Mouse (Mus musculus) liver, adult 2 months (tissue): ENCODE results near the gene Slfn8. TPM values are rescaled to one million over a fixed set of nuclear protein-coding genes. Genes with fewer than 3 reads are reported as not detected.
A peak's percentile ranks its signal among the peaks of the same experiment; 100 is the strongest.

Experiments
- DNase-seq: peaks from one replicate; pipeline ENCODE4 v3.0.0-alpha.2; 2011; ENCODE audit warnings: low read depth, low spot score; ENCODE audit errors: extremely low read depth
- H3K27ac ChIP-seq: fragments of 200-500 bp; replicated peaks from 2 replicates; pipeline ENCODE4 v1.5.1; 2012; ENCODE audit warnings: low read depth, mild to moderate bottlenecking, control low read depth, inconsistent platforms, low read length; ENCODE audit not compliant: insufficient read depth
- H3K27me3 ChIP-seq: fragments of 200-500 bp; 2 replicates; pipeline ENCODE4 v1.6.1; 2012; ENCODE audit warnings: mild to moderate bottlenecking, moderate library complexity, low read length, inconsistent platforms; ENCODE audit not compliant: control insufficient read depth, insufficient read depth
- H3K36me3 ChIP-seq: fragments of 200-500 bp; 2 replicates; pipeline ENCODE4 v1.6.1; 2012; ENCODE audit warnings: low read length, inconsistent platforms; ENCODE audit not compliant: control insufficient read depth, insufficient read depth
- H3K4me1 ChIP-seq: fragments of 200-500 bp; 2 replicates; pipeline ENCODE4 v1.6.1; 2011; ENCODE audit warnings: low read length; ENCODE audit not compliant: control insufficient read depth, insufficient read depth
- H3K4me3 ChIP-seq: fragments of 200-500 bp; 2 replicates; pipeline ENCODE4 v1.5.1; 2011; ENCODE audit warnings: low read depth, mild to moderate bottlenecking, control low read depth, low read length, moderate library complexity; ENCODE audit not compliant: insufficient read depth
- H3K79me2 ChIP-seq: fragments of 200-500 bp; 2 replicates; pipeline ENCODE4 v1.6.1; 2012; ENCODE audit warnings: inconsistent platforms, mild to moderate bottlenecking, low read length, moderate library complexity; ENCODE audit not compliant: control insufficient read depth, insufficient read depth
- H3K9ac ChIP-seq: fragments of 200-500 bp; 2 replicates; pipeline ENCODE4 v1.6.1; 2012; ENCODE audit warnings: low read depth, mild to moderate bottlenecking, control low read depth, inconsistent platforms, low read length
- CTCF ChIP-seq: fragments of 200-500 bp; IDR thresholded peaks from 2 replicates; pipeline ENCODE4 v1.5.1; 2011; ENCODE audit warnings: low read depth, low read length, control low read depth
- POLR2A ChIP-seq: fragments of 200-500 bp; IDR thresholded peaks from 2 replicates; pipeline ENCODE4 v1.6.1; 2011; ENCODE audit warnings: low read length, control low read depth; ENCODE audit not compliant: insufficient read depth; ENCODE audit errors: extremely low read depth
- WGBS: fragments of 180-500 bp; shearing (Covaris S2); methylation state at CpG from one replicate; pipeline ENCODE4 v1.1.7; 2018; 5-methylcytosine and 5-hydroxymethylcytosine counted together
- polyA plus RNA-seq: library from polyadenylated mRNA; depleted of rRNA; stranded (reverse); fragments of >200 nt; gene quantifications from 2 replicates; pipeline ENCODE4 v1.2.3, GENCODE M21; 2012; rRNA removed
- total RNA-seq: library from RNA; depleted of rRNA; stranded (reverse); fragments of >200 nt; gene quantifications from 2 replicates; pipeline ENCODE4 v1.2.3, GENCODE M21; 2014; rRNA removed

Slfn8 gene
- 2.6 and 4.4 TPM in 2 replicates for total RNA-seq
- 0.30 and 0.50 TPM in 2 replicates for polyA plus RNA-seq

DNA sequence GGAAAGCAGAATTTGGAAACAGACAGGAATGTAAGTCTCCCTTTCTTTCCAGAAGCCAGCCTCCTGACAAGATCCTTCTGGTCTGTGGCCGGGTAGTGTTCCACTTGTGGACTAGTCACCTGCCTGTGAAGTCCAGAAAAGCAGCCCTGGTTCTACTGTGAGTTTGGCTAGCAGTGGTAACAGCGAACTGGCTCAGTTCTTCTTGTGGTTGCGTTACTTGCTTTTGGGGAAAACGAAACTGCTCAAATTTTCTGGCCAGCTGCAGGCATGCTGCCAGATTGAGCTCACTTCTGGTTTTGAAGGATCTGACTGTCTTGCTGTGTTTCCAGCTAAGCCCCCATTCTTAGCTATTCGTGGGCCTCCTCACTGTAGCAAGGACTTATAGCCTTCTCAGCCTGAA is at the start of gene Slfn8:
TSS of gene Slfn8 (minus strand) at position 190 of the 400 bp plus-strand sequence.
- TF ChIP-seq CTCF: no peak
- TF ChIP-seq POLR2A: no peak
- Histone ChIP-seq H3K4me1 (no peaks in the 10 kb centered on the region), H3K27me3 (no peaks in the 10 kb centered on the region), H3K9ac (peak within 1 kb of the TSS; percentile 75), H3K4me3 (peak within 1 kb of the TSS; percentile 58), H3K36me3 (no peaks in the 10 kb centered on the region), H3K79me2 (no peaks in the 10 kb centered on the region), H3K27ac (peak within 1 kb of the TSS; percentile 74)
- WGBS: 56% methylated on average over 5 of the region's 5 CpGs
- peak; percentile 36 for DNase-seq

DNA sequence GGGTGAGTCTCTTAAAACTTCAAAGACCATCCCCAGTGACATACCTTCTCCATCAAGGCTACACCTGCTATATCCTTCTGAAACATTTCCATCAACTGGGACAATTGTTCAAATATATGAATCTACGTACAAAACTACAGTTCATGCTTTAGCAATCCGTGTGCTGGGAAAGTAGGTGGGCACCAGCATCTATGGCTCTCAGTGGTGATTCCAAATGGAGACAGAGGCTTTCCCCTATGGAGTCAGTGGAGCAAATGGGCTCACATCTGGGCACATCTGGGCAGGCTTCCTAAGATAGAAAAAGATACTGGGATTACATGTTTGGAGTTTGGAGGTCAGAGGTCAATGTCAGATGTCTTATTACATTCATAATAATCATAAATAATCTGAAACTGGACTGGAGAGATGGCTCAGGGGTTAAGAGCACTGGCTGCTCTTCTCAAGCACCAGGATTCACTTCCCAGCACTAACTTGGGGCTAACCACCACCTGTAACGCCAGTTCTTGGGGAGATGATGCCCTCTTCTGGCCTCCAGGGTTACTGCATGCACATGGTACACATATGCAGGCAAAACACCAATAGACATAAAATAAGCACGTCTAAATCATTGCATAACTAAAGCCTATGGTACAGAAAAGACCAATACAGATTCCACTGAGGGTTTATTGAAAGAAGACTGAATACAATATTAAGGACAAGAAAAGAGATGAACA is 47.5 kb upstream of the Slfn8 start:
- H3K9ac ChIP-seq: no peak overlapping the region
- no peak overlapping the region for H3K27ac ChIP-seq
- 76% methylated on average over 4 of the region's 4 CpGs for WGBS
- no peak for DNase-seq
- H3K4me1 ChIP-seq: no peaks in the 10 kb centered on the region
- no peaks in the 10 kb centered on the region for H3K27me3 ChIP-seq
- H3K4me3 ChIP-seq: no peak overlapping the region
- no peaks in the 10 kb centered on the region for H3K36me3 ChIP-seq
- no peaks in the 10 kb centered on the region; the same call in 1 of the 2 replicates for H3K79me2 ChIP-seq
- TF ChIP-seq POLR2A (no peak), CTCF (0 out of 2 replicates have a peak, but pooled peaks have one; percentile 7)

DNA sequence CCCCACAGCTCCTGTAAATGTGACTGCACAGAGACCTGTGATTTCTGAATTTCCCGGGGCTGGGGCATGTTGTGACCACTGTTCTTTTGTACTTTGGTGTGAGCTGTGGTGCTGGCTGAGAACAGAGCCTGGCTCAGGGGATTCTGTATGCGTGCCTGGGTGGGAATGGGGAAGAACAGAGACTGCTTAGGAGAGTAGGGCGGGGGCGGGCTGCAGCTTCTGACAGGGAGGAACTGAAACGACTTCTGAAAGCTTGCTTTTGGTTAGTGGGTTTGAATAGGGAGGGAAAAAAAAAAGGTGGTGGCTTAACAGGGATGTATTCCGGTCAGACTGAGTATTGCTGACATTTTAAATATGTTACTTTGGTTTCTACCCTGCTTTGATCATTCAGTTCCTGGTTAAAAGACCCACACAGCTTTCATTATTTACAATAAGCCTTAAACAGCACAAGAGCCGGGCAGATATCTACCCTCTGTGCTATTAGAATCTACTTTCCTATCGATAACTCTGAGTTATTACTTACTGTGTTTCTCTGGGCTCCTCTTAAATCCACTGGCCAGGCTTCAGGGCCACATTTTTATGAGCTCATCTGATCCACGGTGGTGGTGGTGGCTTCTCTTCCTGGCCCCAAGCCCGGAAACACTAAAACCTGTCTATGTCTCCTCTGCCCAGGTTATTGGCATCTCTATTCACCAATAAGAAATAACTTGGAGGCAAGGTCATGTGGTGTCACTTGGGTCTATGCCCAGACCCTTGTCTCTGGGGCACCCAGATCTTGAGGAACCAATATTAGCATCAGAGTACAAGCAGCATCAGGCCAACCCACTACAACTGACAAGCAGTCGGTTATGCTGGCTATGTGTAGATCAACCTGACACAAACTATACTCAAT is 46.3 kb upstream of the Slfn8 start:
- Histone ChIP-seq H3K36me3 (no peaks in the 10 kb centered on the region), H3K4me1 (no peaks in the 10 kb centered on the region), H3K27me3 (no peaks in the 10 kb centered on the region), H3K79me2 (no peaks in the 10 kb centered on the region; the same call in 1 of the 2 replicates), H3K4me3 (peak overlapping the region; percentile 41; the same call in 1 of the 2 replicates), H3K27ac (peak overlapping the region; percentile 71), H3K9ac (peak overlapping the region; percentile 61; the same call in 1 of the 2 replicates)
- TF ChIP-seq CTCF: no peak
- 0 out of 2 replicates have a peak, but pooled peaks have one; percentile 11 for TF ChIP-seq POLR2A
- WGBS: 52% methylated on average over 11 of the region's 11 CpGs
- DNase-seq: peak; percentile 34

DNA sequence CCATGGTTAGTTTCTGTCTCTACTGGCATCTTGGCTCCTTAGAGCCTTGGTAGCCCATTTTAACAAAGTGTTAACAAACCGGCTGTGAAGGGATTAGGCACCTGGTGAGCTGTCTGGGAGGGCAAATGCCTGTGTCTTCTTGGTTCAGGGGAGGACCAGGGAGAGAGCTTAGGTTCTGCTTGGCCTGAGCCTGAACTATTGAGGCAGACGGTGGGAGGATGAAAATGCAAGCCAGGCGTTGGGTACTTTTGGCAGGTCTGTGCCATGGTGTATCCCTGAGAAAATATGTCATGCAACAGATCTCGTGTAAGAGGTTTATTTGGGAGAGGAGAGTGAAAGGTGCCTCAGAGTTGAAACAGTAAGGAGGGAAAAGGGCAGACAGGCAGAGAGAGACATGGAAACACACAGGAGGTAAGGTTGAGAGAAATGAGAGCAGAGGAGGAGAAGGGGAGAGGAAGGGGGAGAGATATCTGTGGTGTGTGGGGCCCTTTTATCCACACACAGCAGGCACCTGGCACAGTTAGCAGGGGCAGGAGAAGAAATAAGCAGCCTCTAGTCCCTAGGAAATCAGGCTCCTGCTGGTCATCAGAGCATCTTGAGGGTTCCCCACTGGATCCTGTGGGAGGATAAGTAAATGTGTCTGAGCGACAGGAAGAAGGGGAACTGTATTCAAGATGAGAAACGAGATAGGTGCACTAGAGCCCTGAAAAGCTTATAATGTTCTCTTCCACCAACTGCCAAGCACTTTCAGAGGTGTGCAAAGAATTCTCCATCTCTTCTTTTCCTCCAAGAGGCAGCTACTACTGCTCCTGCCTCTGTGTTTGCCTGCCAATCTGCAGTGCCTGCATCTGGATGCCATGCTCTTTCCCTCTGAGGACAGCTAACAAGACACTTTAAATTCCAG is 45.1 kb upstream of the Slfn8 start:
- no peaks in the 10 kb centered on the region; the same call in 1 of the 2 replicates for H3K79me2 ChIP-seq
- H3K27ac ChIP-seq: peak overlapping the region; percentile 49
- no peaks in the 10 kb centered on the region for H3K4me1 ChIP-seq
- H3K4me3 ChIP-seq: peak overlapping the region; percentile 57
- TF ChIP-seq POLR2A: no peak
- WGBS: 28% methylated on average over 6 of the region's 6 CpGs
- H3K27me3 ChIP-seq: no peaks in the 10 kb centered on the region
- DNase-seq: no peak
- peak overlapping the region; percentile 64 for H3K9ac ChIP-seq
- no peaks in the 10 kb centered on the region for H3K36me3 ChIP-seq

DNA sequence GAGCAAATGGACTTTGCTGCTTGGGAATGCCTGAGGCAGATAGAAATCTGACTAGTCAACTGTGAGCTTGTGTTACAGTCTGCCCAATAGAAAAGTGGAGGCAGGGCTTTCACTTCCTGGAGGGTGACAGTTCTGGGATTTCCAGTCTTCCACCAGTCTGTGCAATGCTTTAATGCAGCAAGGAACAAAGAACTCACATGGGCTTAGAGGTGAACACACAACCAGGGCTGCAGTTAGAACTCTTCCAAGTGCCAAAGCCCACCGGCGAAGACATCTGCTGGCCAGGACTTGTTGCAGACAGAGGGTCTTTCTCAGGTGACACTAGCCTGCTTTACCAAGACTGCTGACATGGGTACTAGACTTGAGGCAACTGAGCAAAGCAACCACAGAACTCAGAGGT is 44.3 kb upstream of the Slfn8 start, which contains the start of gene Slfn2:
TSS of gene Slfn2 (plus strand) at position 167 of the 400 bp plus-strand sequence.
- 69% methylated on average over 2 of the region's 2 CpGs for WGBS
- no peaks in the 10 kb centered on the region for H3K27me3 ChIP-seq
- peak within 1 kb of the TSS; percentile 57 for H3K4me3 ChIP-seq
- no peaks in the 10 kb centered on the region for H3K36me3 ChIP-seq
- no peak for TF ChIP-seq POLR2A
- no peak for TF ChIP-seq CTCF
- no peaks in the 10 kb centered on the region; the same call in 1 of the 2 replicates for H3K79me2 ChIP-seq
- DNase-seq: peak; percentile 40
- peak within 1 kb of the TSS; percentile 49 for H3K27ac ChIP-seq
- H3K9ac ChIP-seq: peak within 1 kb of the TSS; percentile 64
- H3K4me1 ChIP-seq: no peaks in the 10 kb centered on the region
